Comparison of ENCODE assay signal across 13 mouse cellular contexts in the genomic region with DNA sequence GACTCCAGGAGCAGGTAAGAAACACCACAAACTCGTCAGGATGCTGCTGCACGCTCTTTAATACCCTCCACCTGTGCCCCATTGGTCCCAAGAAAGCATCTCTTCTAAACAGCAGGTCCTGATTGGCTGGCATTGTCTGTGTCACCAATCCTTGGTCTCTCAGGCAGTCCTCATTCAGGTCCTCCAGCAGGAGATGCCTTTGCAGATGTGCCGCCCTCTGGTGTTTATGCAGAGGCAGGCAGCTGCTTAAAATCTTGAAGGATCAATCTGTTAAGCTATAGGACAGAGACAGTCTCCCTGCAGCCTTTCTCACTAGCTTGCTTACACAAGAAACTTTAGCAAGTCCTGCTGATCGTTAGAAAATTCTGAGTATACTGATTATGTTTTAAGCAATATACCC. TPM values are rescaled to one million over a fixed set of nuclear protein-coding genes. Genes with fewer than 3 reads are reported as not detected.
DNase-seq lines count a peak whose midpoint lies in the region; ATAC-seq and TF ChIP-seq lines count a peak whose summit lies in the region.
"Had no signal": no experiment of that assay in that cellular context is flagged by ENCODE, and none has a peak within 500 bp of the region (broad histone marks: within the 10 kb centered on the region; RNA-seq: fewer than 3 reads in every experiment).

No protein-coding gene starts in this region.

- DNase-seq in kidney, adult 2 months: peak; percentile 11
- DNase-seq in 3T3-L1 (ENCODE audit: low read depth, low spot score): peak; percentile 32
- DNase-seq in ES-CJ7 (ENCODE audit: low read depth, low spot score): peak; percentile 89
- DNase-seq in embryo, embryonic 11 days: peak; percentile 29
- no peak for DNase-seq in cerebellum, adult 9-10 months
- DNase-seq in cerebellum, postnatal 4 days (ENCODE audit: low spot score in 2 of 2): no peak
- DNase-seq: cerebellum, adult 11 months; gastrocnemius, postnatal 10 days; layer of hippocampus, adult 9-11 months; right cerebral cortex, postnatal 14 days had no signal

- peak; percentile 60 for TF ChIP-seq CTCF in kidney, adult 2 months (conservative IDR thresholded peaks at IDR 0.05; ENCODE audit: insufficient read depth, insufficient read length, low read depth, low read length)

- H3K9ac ChIP-seq in kidney, embryonic 14.5 days (ENCODE audit: low read depth, low read length): no peak overlapping the region
- H3K9ac ChIP-seq: lung, embryonic 15.5 days had no signal

- H3K4me2 ChIP-seq in kidney, embryonic 14.5 days (replicated peaks; ENCODE audit: low read depth, low read length): no peak overlapping the region
- H3K4me2 ChIP-seq: lung, embryonic 15.5 days had no signal

- no peaks in the 10 kb centered on the region for H3K36me3 ChIP-seq in kidney, adult 2 months (ENCODE audit: control insufficient read depth, insufficient read depth, low read length)
- H3K36me3 ChIP-seq in kidney, embryonic 14.5 days (ENCODE audit: control insufficient read depth, insufficient read depth, low read length): no peaks in the 10 kb centered on the region
- H3K36me3 ChIP-seq: lung, embryonic 15.5 days had no signal

- no peak for TF ChIP-seq POLR2A in kidney, adult 2 months (IDR thresholded peaks at IDR 0.05; ENCODE audit: low read depth, low read length)

- ATAC-seq in kidney, embryonic 14.5 days (ENCODE audit: low FRiP score, low TSS enrichment): no peak

- H3K27ac ChIP-seq in kidney, adult 2 months (ENCODE audit: insufficient read depth, low read depth, low read length): no peak overlapping the region
- no peak overlapping the region for H3K27ac ChIP-seq in kidney, embryonic 14.5 days (ENCODE audit: low read depth, low read length)
- H3K27ac ChIP-seq: lung, embryonic 15.5 days had no signal

- whole genome bisulfite sequencing in kidney, adult 2 months: 55% methylated on average over 4 of the region's 4 CpGs
- WGBS in kidney, embryonic 14.5 days: 56% methylated on average over 4 of the region's 4 CpGs

- no peaks in the 10 kb centered on the region for H3K27me3 ChIP-seq in kidney, adult 2 months (replicated peaks; ENCODE audit: control insufficient read depth, insufficient read depth, low read length)
- H3K27me3 ChIP-seq in kidney, embryonic 14.5 days (ENCODE audit: control insufficient read depth, insufficient read depth, low read length): no peaks in the 10 kb centered on the region
- H3K27me3 ChIP-seq: lung, embryonic 15.5 days had no signal

- H3K4me1 ChIP-seq in kidney, adult 2 months (ENCODE audit: control insufficient read depth, insufficient read depth, low read length): no peaks in the 10 kb centered on the region
- no peaks in the 10 kb centered on the region for H3K4me1 ChIP-seq in kidney, embryonic 14.5 days (ENCODE audit: control insufficient read depth, insufficient read depth, low read length)
- H3K4me1 ChIP-seq: lung, embryonic 15.5 days had no signal

- no peaks in the 10 kb centered on the region for H3K9me3 ChIP-seq in kidney, embryonic 14.5 days (ENCODE audit: control insufficient read depth, low read length)
- H3K9me3 ChIP-seq: lung, embryonic 15.5 days had no signal

- no peak overlapping the region for H3K4me3 ChIP-seq in kidney, adult 2 months (ENCODE audit: insufficient read depth, low read depth, low read length)
- no peak overlapping the region for H3K4me3 ChIP-seq in kidney, embryonic 14.5 days (ENCODE audit: low read length)
- H3K4me3 ChIP-seq: lung, embryonic 15.5 days; myocyte had no signal

RNA-seq across cellular contexts. Expression of a gene that starts 7.8 kb away (rescaled TPM):
- 0.05 TPM in 1 of 2 replicates, not detected in the other for polyA plus RNA-seq in kidney, adult 2 months (2012; rRNA removed)
- polyA plus RNA-seq in kidney, embryonic 14.5 days (2014; fragmentation: Nextera tagmentation; extraction: Ambion mirVana): not detected in 2 replicates
- polyA plus RNA-seq: lung, embryonic 15.5 days; myocyte had no signal

Comparison
In these comparisons a context has a peak if more than half of its experiments do, and no peak if none do; other contexts are left out.
1. DNase-seq: peak in kidney, adult 2 months (single experiment), 3T3-L1 (single experiment), ES-CJ7 (single experiment) and embryo, embryonic 11 days (single experiment); none in cerebellum, adult 9-10 months (single experiment) and cerebellum, postnatal 4 days (0 of 2).